Comparison of ENCODE assay signal across 8 mouse cellular contexts in genomic region chr5:123947041-123947761, GRCm38 (mm10). TPM values are rescaled to one million over a fixed set of nuclear protein-coding genes. Genes with fewer than 3 reads are reported as not detected.
DNase-seq lines count a peak whose midpoint lies in the region; ATAC-seq and TF ChIP-seq lines count a peak whose summit lies in the region.

No protein-coding gene starts in this region.

- DNase-seq in heart, adult 2 months, result no peak
- DNase-seq in heart, postnatal 4 days, result no peak
- DNase-seq in thymus, adult 2 months, result peak; percentile 21
- no peak for DNase-seq in thymus, adult 18-20 months
- DNase-seq in embryo, embryonic 9.5 days (ENCODE audit: extremely low spot score), result peak; percentile 45
- peak; percentile 88 for DNase-seq in midbrain, postnatal 0 days (ENCODE audit: low spot score)
- no peak for DNase-seq in gastrocnemius, adult 8-10 months (ENCODE audit: low spot score in 2 of 2)
- no peak for DNase-seq in left cerebral cortex, postnatal 4 days

- no peaks in the 10 kb centered on the region for H3K27me3 ChIP-seq in heart, adult 2 months (ENCODE audit: control insufficient read depth, insufficient read depth, low read length)
- H3K27me3 ChIP-seq in thymus, adult 2 months (ENCODE audit: control insufficient read depth, insufficient read depth, low read length), result no peaks in the 10 kb centered on the region
- H3K27me3 ChIP-seq in midbrain, postnatal 0 days (ENCODE audit: insufficient read depth, low read length), result no peaks in the 10 kb centered on the region

- ATAC-seq in midbrain, postnatal 0 days (ENCODE audit: low FRiP score), result no peak

- H3K27ac ChIP-seq in heart, adult 2 months, result no peak overlapping the region
- H3K27ac ChIP-seq in thymus, adult 2 months (ENCODE audit: control insufficient read depth, insufficient read depth, low read length), result no peak overlapping the region
- H3K27ac ChIP-seq in midbrain, postnatal 0 days (ENCODE audit: low read depth, low read length), result no peak overlapping the region

- no peak overlapping the region for H3K4me3 ChIP-seq in heart, adult 2 months
- no peak overlapping the region for H3K4me3 ChIP-seq in thymus, adult 2 months (ENCODE audit: control insufficient read depth, insufficient read depth, low read length)
- no peak overlapping the region for H3K4me3 ChIP-seq in midbrain, postnatal 0 days (ENCODE audit: low read depth, low read length)

- no peak for TF ChIP-seq POLR2A in heart, adult 2 months (IDR thresholded peaks at IDR 0.05; ENCODE audit: insufficient read depth, low read depth, low read length)
- no peak for TF ChIP-seq POLR2A in thymus, adult 2 months (IDR thresholded peaks at IDR 0.05; ENCODE audit: control insufficient read depth, extremely low read depth, insufficient read depth, low read length, poor library complexity)

- 48% methylated on average over 7 of the region's 7 CpGs for WGBS in heart, adult 2 months
- 60% methylated on average over 7 of the region's 7 CpGs for WGBS in thymus, adult 2 months
- WGBS in midbrain, postnatal 0 days, result 58% methylated on average over 7 of the region's 7 CpGs

- intact Hi-C loops in heart, adult 2 months (cut with DNase I), result loop anchor here (1.0 to 10.0 kb wide), 3 partner anchors 45 to 318 kb away; no protein-coding TSS in a partner anchor
- intact Hi-C loops in left cerebral cortex, postnatal 4 days (cut with DNase I), result loop anchor here (1.0 to 5.0 kb wide), 2 partner anchors 45 to 138 kb away; no protein-coding TSS in a partner anchor

- no peaks in the 10 kb centered on the region for H3K79me2 ChIP-seq in heart, adult 2 months (replicated peaks; ENCODE audit: control insufficient read depth, insufficient read depth, low read length)

- no peaks in the 10 kb centered on the region for H3K4me1 ChIP-seq in heart, adult 2 months (ENCODE audit: control insufficient read depth, insufficient read depth, low read length)
- no peaks in the 10 kb centered on the region for H3K4me1 ChIP-seq in thymus, adult 2 months (replicated peaks; ENCODE audit: control insufficient read depth, insufficient read depth, low read length)
- no peaks in the 10 kb centered on the region for H3K4me1 ChIP-seq in midbrain, postnatal 0 days (ENCODE audit: insufficient read depth, low read length)

- peak; percentile 89 for TF ChIP-seq CTCF in heart, adult 2 months (IDR thresholded peaks at IDR 0.05)
- TF ChIP-seq CTCF in thymus, adult 2 months (IDR thresholded peaks at IDR 0.05; ENCODE audit: borderline replicate concordance, control insufficient read depth, extremely low read depth, insufficient read depth, low read length, poor library complexity), result no peak
- peak; percentile 85 for TF ChIP-seq CTCF in midbrain, postnatal 0 days (IDR thresholded peaks at IDR 0.05)

- H3K9ac ChIP-seq in heart, adult 2 months (ENCODE audit: low read depth, low read length), result no peak overlapping the region
- no peak overlapping the region for H3K9ac ChIP-seq in midbrain, postnatal 0 days (replicated peaks; ENCODE audit: low read length, poor library complexity, severe bottlenecking)

- H3K36me3 ChIP-seq in heart, adult 2 months (ENCODE audit: control insufficient read depth, insufficient read depth, low read length), result no peaks in the 10 kb centered on the region
- no peaks in the 10 kb centered on the region for H3K36me3 ChIP-seq in thymus, adult 2 months (ENCODE audit: control insufficient read depth, insufficient read depth, low read length)
- no peaks in the 10 kb centered on the region for H3K36me3 ChIP-seq in midbrain, postnatal 0 days (ENCODE audit: insufficient read depth, low read length)

- H3K4me2 ChIP-seq in midbrain, postnatal 0 days (ENCODE audit: low read depth, low read length, poor library complexity, severe bottlenecking), result no peak overlapping the region

- no peaks in the 10 kb centered on the region for H3K9me3 ChIP-seq in midbrain, postnatal 0 days (ENCODE audit: low read length)

- no peak for TF ChIP-seq EP300 in heart, adult 2 months (IDR thresholded peaks at IDR 0.05; ENCODE audit: insufficient read depth, low read depth, low read length)

RNA-seq across cellular contexts. Expression of gene Ccdc62, which starts 16.7 kb away (rescaled TPM):
- 1 to 10 TPM; 1.9 to 2.5 TPM for total RNA-seq in heart, adult 2 months (2021)
- polyA plus RNA-seq in heart, adult 2 months (2012; rRNA removed), result 2.0 and 3.7 TPM in 2 replicates
- 1 to 10 TPM; 2.2 TPM for total RNA-seq in heart, postnatal 4 days (2021)
- 2.3 and 3.8 TPM in 2 replicates for polyA plus RNA-seq in thymus, adult 2 months (2012; rRNA removed)
- total RNA-seq in midbrain, postnatal 0 days (2014; rRNA removed), result 0.27 and 9.8 TPM in 2 replicates
- 2.9 and 3.8 TPM in 2 replicates for polyA plus RNA-seq in midbrain, postnatal 0 days (2015; fragmentation: Nextera tagmentation; extraction: Ambion mirVana)
- total RNA-seq in gastrocnemius, adult 8-10 months (2022), result 1 to 10 TPM in 3 of 4 experiments, under 1 TPM in 1; 0.56 to 2.1 (median 1.3) TPM
- total RNA-seq in left cerebral cortex, postnatal 4 days (2021), result 1 to 10 TPM; 1.9 to 4.8 TPM

RNA-seq across cellular contexts. Expression of gene Gm43518, which starts 20.0 kb away (rescaled TPM):
- total RNA-seq in heart, adult 2 months (2021), result under 1 TPM in 1 of 2 experiments, not detected in 1; 0.47 TPM
- 1.1 TPM in 1 of 2 replicates, not detected in the other for polyA plus RNA-seq in heart, adult 2 months (2012; rRNA removed)
- total RNA-seq in heart, postnatal 4 days (2021), result under 1 TPM in 1 of 2 experiments, not detected in 1; 0.62 TPM
- polyA plus RNA-seq in thymus, adult 2 months (2012; rRNA removed), result 0.42 and 0.62 TPM in 2 replicates
- total RNA-seq in midbrain, postnatal 0 days (2014; rRNA removed), result 6.0 TPM in 1 of 2 replicates, not detected in the other
- 2.7 and 2.8 TPM in 2 replicates for polyA plus RNA-seq in midbrain, postnatal 0 days (2015; fragmentation: Nextera tagmentation; extraction: Ambion mirVana)
- under 1 TPM in 1 of 4 experiments, not detected in 3; 0.94 TPM for total RNA-seq in gastrocnemius, adult 8-10 months (2022)
- total RNA-seq in left cerebral cortex, postnatal 4 days (2021), result 1 to 10 TPM; 1.2 to 1.3 TPM

RNA-seq across cellular contexts. Expression of gene Hip1r, which starts 26.2 kb away (rescaled TPM):
- total RNA-seq in heart, adult 2 months (2021), result 10 to 100 TPM; 16.3 to 16.7 TPM
- 7.0 and 7.9 TPM in 2 replicates for polyA plus RNA-seq in heart, adult 2 months (2012; rRNA removed)
- 10 to 100 TPM; 29.6 to 42.2 TPM for total RNA-seq in heart, postnatal 4 days (2021)
- 12.5 and 13.8 TPM in 2 replicates for polyA plus RNA-seq in thymus, adult 2 months (2012; rRNA removed)
- total RNA-seq in midbrain, postnatal 0 days (2014; rRNA removed), result 42.9 and 45.4 TPM in 2 replicates
- polyA plus RNA-seq in midbrain, postnatal 0 days (2015; fragmentation: Nextera tagmentation; extraction: Ambion mirVana), result 25.8 and 30.8 TPM in 2 replicates
- 10 to 100 TPM in 2 of 4 experiments, 1 to 10 TPM in 2; 8.7 to 15.9 (median 11.4) TPM for total RNA-seq in gastrocnemius, adult 8-10 months (2022)
- 10 to 100 TPM; 83.2 to 84.8 TPM for total RNA-seq in left cerebral cortex, postnatal 4 days (2021)

RNA-seq across cellular contexts. Expression of gene Denr, which starts 40.2 kb away (rescaled TPM):
- 10 to 100 TPM; 49.6 to 58.8 TPM for total RNA-seq in heart, adult 2 months (2021)
- 20.6 and 35.1 TPM in 2 replicates for polyA plus RNA-seq in heart, adult 2 months (2012; rRNA removed)
- total RNA-seq in heart, postnatal 4 days (2021), result 10 to 100 TPM; 56.7 to 61.4 TPM
- 9.7 and 11.8 TPM in 2 replicates for polyA plus RNA-seq in thymus, adult 2 months (2012; rRNA removed)
- total RNA-seq in midbrain, postnatal 0 days (2014; rRNA removed), result 13.8 and 25.4 TPM in 2 replicates
- polyA plus RNA-seq in midbrain, postnatal 0 days (2015; fragmentation: Nextera tagmentation; extraction: Ambion mirVana), result 130 and 158 TPM in 2 replicates
- total RNA-seq in gastrocnemius, adult 8-10 months (2022), result 10 to 100 TPM; 49.2 to 59.2 (median 52.6) TPM
- total RNA-seq in left cerebral cortex, postnatal 4 days (2021), result 10 to 100 TPM; 69.6 to 75.8 TPM

Comparison
In these comparisons a context has a peak if more than half of its experiments do, and no peak if none do; other contexts are left out.
1. DNase-seq: peak in thymus, adult 2 months (single experiment), embryo, embryonic 9.5 days (single experiment) and midbrain, postnatal 0 days (single experiment); none in heart, adult 2 months (0 of 2), heart, postnatal 4 days (single experiment), thymus, adult 18-20 months (0 of 2), gastrocnemius, adult 8-10 months (0 of 2) and left cerebral cortex, postnatal 4 days (single experiment).